9 mouse cellular contexts compared by ENCODE assay signal in the genomic region with DNA sequence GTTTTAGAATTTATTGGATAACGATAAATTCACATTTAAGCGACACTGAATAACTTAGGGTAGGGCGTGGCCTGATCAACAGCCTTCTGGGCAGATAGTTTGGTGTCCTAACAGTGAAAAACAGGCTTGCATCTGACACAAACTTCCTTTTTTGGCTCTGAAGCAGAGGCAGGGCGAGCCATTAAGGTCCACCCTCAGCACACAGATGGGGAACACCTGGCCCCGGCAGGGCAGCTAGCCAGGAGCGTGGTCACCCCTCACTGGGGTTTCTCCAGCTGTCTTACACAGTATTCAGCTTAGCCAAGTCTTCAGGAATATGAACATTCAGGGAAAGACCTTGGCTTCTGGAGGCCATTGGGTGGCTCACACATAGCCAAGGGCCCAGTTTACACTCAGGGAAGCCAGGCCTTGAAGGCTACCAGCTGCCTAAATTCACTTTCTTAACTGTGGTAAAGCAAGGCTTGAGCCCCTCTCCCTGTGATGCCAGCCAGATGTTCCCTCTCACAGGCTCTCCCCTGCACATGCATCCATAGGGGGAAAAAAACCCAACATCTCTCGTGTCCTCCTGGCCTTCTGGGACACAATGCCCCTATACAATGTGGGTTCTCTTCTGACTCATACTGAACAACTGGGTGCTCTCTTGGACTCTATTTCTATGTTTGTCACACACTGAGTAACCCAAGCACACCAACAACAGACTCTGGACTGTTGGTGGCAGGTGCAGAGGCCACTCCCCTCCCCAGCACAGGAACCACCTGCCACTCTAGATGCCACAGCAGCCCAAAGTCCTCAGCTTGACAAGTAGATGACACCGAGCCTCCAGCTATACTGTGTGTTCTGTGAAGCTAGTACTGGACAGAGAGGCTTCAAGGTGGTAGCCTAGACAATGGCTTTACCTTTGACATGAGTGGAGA. TPM values are rescaled to one million over a fixed set of nuclear protein-coding genes. Genes with fewer than 3 reads are reported as not detected.
DNase-seq lines count a peak whose midpoint lies in the region; ATAC-seq lines count a peak whose summit lies in the region.
"Had no signal": no experiment of that assay in that cellular context is flagged by ENCODE, and none has a peak within 500 bp of the region (broad histone marks: within the 10 kb centered on the region; RNA-seq: fewer than 3 reads in every experiment).

No protein-coding gene starts in this region.

- no peaks in the 10 kb centered on the region for H3K9me3 ChIP-seq in limb, embryonic 10.5 days (replicated peaks)
- no peaks in the 10 kb centered on the region for H3K9me3 ChIP-seq in stomach, embryonic 15.5 days
- no peaks in the 10 kb centered on the region for H3K9me3 ChIP-seq in hindbrain, embryonic 10.5 days

- H3K9ac ChIP-seq in stomach, embryonic 15.5 days = no peak overlapping the region

- H3K36me3 ChIP-seq in limb, embryonic 10.5 days = no peaks in the 10 kb centered on the region
- H3K36me3 ChIP-seq in stomach, embryonic 15.5 days = no peaks in the 10 kb centered on the region
- no peaks in the 10 kb centered on the region for H3K36me3 ChIP-seq in hindbrain, embryonic 10.5 days

- peak; percentile 43; the same call in 1 of the 2 replicates for ATAC-seq in stomach, embryonic 15.5 days (ENCODE audit: insufficient read depth, low FRiP score, low read depth)

- 78% methylated on average over 8 of the region's 8 CpGs for WGBS in limb, embryonic 10.5 days
- WGBS in stomach, embryonic 15.5 days = 45% methylated on average over 8 of the region's 8 CpGs
- 91% methylated on average over 8 of the region's 8 CpGs for WGBS in hindbrain, embryonic 10.5 days

- peak; percentile 29 to 35 for DNase-seq in adrenal gland, postnatal 36 days
- DNase-seq in adrenal gland, postnatal 10 days = no peak
- peak; percentile 55 for DNase-seq in gastrocnemius, postnatal 25 days
- peak; percentile 55 for DNase-seq in limb, embryonic 10.5 days (ENCODE audit: low spot score)
- DNase-seq in right cerebral cortex, postnatal 36 days (ENCODE audit: low spot score in 2 of 2) = no peak
- DNase-seq in hindbrain, embryonic 10.5 days (ENCODE audit: low spot score) = no peak
- no peak for DNase-seq in frontal cortex, postnatal 36 days (ENCODE audit: low spot score in 2 of 2)

- peaks cover 80% of the 10 kb centered on the region for H3K4me1 ChIP-seq in limb, embryonic 10.5 days
- peaks cover 48% of the 10 kb centered on the region for H3K4me1 ChIP-seq in stomach, embryonic 15.5 days
- peaks cover 47% of the 10 kb centered on the region for H3K4me1 ChIP-seq in hindbrain, embryonic 10.5 days (replicated peaks)

- no peaks in the 10 kb centered on the region for H3K27me3 ChIP-seq in limb, embryonic 10.5 days (ENCODE audit: low read depth, poor library complexity, severe bottlenecking)
- no peaks in the 10 kb centered on the region for H3K27me3 ChIP-seq in stomach, embryonic 15.5 days (replicated peaks)
- H3K27me3 ChIP-seq in hindbrain, embryonic 10.5 days (ENCODE audit: insufficient read depth, poor library complexity, severe bottlenecking) = no peaks in the 10 kb centered on the region

- H3K4me3 ChIP-seq in limb, embryonic 10.5 days = no peak overlapping the region
- H3K4me3 ChIP-seq in stomach, embryonic 15.5 days (replicated peaks) = no peak overlapping the region
- H3K4me3 ChIP-seq in hindbrain, embryonic 10.5 days = no peak overlapping the region

- H3K4me2 ChIP-seq in stomach, embryonic 15.5 days = 0 out of 2 replicates have a peak overlapping the region, but pooled peaks have one; percentile 5

- H3K27ac ChIP-seq in limb, embryonic 10.5 days = peak overlapping the region; percentile 87
- H3K27ac ChIP-seq in stomach, embryonic 15.5 days = peak overlapping the region; percentile 79
- H3K27ac ChIP-seq in hindbrain, embryonic 10.5 days = no peak overlapping the region
- H3K27ac ChIP-seq: macrophage had no signal

RNA-seq across cellular contexts. Expression of a gene that starts 20.2 kb away (rescaled TPM):
- total RNA-seq in adrenal gland, postnatal 36 days (2021) = 10 to 100 TPM; 13.9 to 24.5 TPM
- total RNA-seq in adrenal gland, postnatal 10 days (2021) = 10 to 100 TPM; 11.4 to 14.6 TPM
- 1 to 10 TPM; 2.2 to 4.3 TPM for total RNA-seq in gastrocnemius, postnatal 25 days (2021)
- polyA plus RNA-seq in limb, embryonic 10.5 days (2016; fragmentation: Nextera tagmentation; extraction: Ambion mirVana) = 6.1 and 8.3 TPM in 2 replicates
- 13.7 TPM in 2 replicates for polyA plus RNA-seq in stomach, embryonic 15.5 days (2015; fragmentation: Nextera tagmentation; extraction: Ambion mirVana)
- polyA plus RNA-seq in hindbrain, embryonic 10.5 days (2016; fragmentation: Nextera tagmentation; extraction: Ambion mirVana) = 7.5 and 10.5 TPM in 2 replicates
- polyA plus RNA-seq: macrophage had no signal

Comparison
In these comparisons a context has a peak if more than half of its experiments do, and no peak if none do; other contexts are left out.
1. DNase-seq: peak in adrenal gland, postnatal 36 days (2 of 2), gastrocnemius, postnatal 25 days (single experiment) and limb, embryonic 10.5 days (single experiment); none in adrenal gland, postnatal 10 days (single experiment), right cerebral cortex, postnatal 36 days (0 of 2), hindbrain, embryonic 10.5 days (single experiment) and frontal cortex, postnatal 36 days (0 of 2).